Mouse (Mus musculus): ENCODE data around the gene Tbc1d8. TPM values are rescaled to one million over a fixed set of nuclear protein-coding genes. Genes with fewer than 3 reads are reported as not detected.

The Tbc1d8 gene
- total RNA-seq, 4 experiments from 2014 or later: 13.4 to 15.4 (median 15.0) TPM

- no peak for DNase-seq (ENCODE audit: low spot score in 2 of 2)
These were observed 111.5 kb downstream of the Tbc1d8 start for GRCm38 (mm10) chr1:39367045-39367444.

GRCm38 (mm10) chr1:39365562-39365961 lies 113.0 kb downstream of the Tbc1d8 start:
- DNase-seq (ENCODE audit: low spot score in 2 of 2): no peak

- DNase-seq (ENCODE audit: low spot score in 2 of 2): no peak
These were observed 116.1 kb downstream of the Tbc1d8 start for GRCm38 (mm10) chr1:39362515-39362893.

- DNase-seq (ENCODE audit: low spot score in 2 of 2): no peak
These were observed 116.6 kb downstream of the Tbc1d8 start for GRCm38 (mm10) chr1:39361754-39362514.

- no peak for DNase-seq (ENCODE audit: low spot score in 2 of 2)
These were observed 129.1 kb downstream of the Tbc1d8 start for GRCm38 (mm10) chr1:39349427-39349826.

- DNase-seq (ENCODE audit: low spot score in 2 of 2): peak; percentile 74 to 81
These were observed 129.6 kb downstream of the Tbc1d8 start for GRCm38 (mm10) chr1:39349001-39349400.

- no peak for DNase-seq (ENCODE audit: low spot score in 2 of 2)
These were observed 133.5 kb downstream of the Tbc1d8 start for GRCm38 (mm10) chr1:39344981-39345600.

- no peak for DNase-seq (ENCODE audit: low spot score in 2 of 2)
These were observed 135.3 kb downstream of the Tbc1d8 start for GRCm38 (mm10) chr1:39343242-39343641.

GRCm38 (mm10) chr1:39341807-39342206 lies 136.7 kb downstream of the Tbc1d8 start:
- DNase-seq (ENCODE audit: low spot score in 2 of 2): no peak

- DNase-seq (ENCODE audit: low spot score in 2 of 2): peak; percentile 40 to 44
These were observed 137.9 kb downstream of the Tbc1d8 start for GRCm38 (mm10) chr1:39340647-39341046.

GRCm38 (mm10) chr1:39340156-39340555 lies 138.4 kb downstream of the Tbc1d8 start:
- no peak for DNase-seq (ENCODE audit: low spot score in 2 of 2)

GRCm38 (mm10) chr1:39339455-39339854 lies 139.1 kb downstream of the Tbc1d8 start:
- DNase-seq (ENCODE audit: low spot score in 2 of 2): no peak

- no peak for DNase-seq (ENCODE audit: low spot score in 2 of 2)
These were observed 139.7 kb downstream of the Tbc1d8 start for GRCm38 (mm10) chr1:39338831-39339230.

- peak; percentile 38 to 43 for DNase-seq (ENCODE audit: low spot score in 2 of 2)
These were observed 141.8 kb downstream of the Tbc1d8 start for GRCm38 (mm10) chr1:39336788-39337187.

- DNase-seq (ENCODE audit: low spot score in 2 of 2): no peak
These were observed 142.9 kb downstream of the Tbc1d8 start for GRCm38 (mm10) chr1:39335561-39336196.

- no peak for DNase-seq (ENCODE audit: low spot score in 2 of 2)
These were observed 146.1 kb downstream of the Tbc1d8 start for GRCm38 (mm10) chr1:39332456-39332855.

GRCm38 (mm10) chr1:39330857-39331594 lies 147.5 kb downstream of the Tbc1d8 start:
- DNase-seq (ENCODE audit: low spot score in 2 of 2): no peak

GRCm38 (mm10) chr1:39327546-39327945 lies 151.0 kb downstream of the Tbc1d8 start:
- no peak for DNase-seq (ENCODE audit: low spot score in 2 of 2)

- DNase-seq (ENCODE audit: low spot score in 2 of 2): no peak
These were observed 153.3 kb downstream of the Tbc1d8 start for GRCm38 (mm10) chr1:39325228-39325627.

GRCm38 (mm10) chr1:39321954-39322353 lies 156.6 kb downstream of the Tbc1d8 start:
- no peak for DNase-seq (ENCODE audit: low spot score in 2 of 2)

Measured in layer of hippocampus, adult 8-10 months (tissue).